8 mouse cellular contexts compared by ENCODE assay signal in genomic region chr4:152159285-152159678, GRCm38 (mm10). TPM values are rescaled to one million over a fixed set of nuclear protein-coding genes. Genes with fewer than 3 reads are reported as not detected.
DNase-seq lines count a peak whose midpoint lies in the region; ATAC-seq and TF ChIP-seq lines count a peak whose summit lies in the region.

No protein-coding gene starts in this region.

- no peak for TF ChIP-seq POLR2A in kidney, adult 2 months (IDR thresholded peaks at IDR 0.05; ENCODE audit: low read depth, low read length)

- H3K9ac ChIP-seq in kidney, embryonic 15.5 days: no peak overlapping the region
- no peak overlapping the region for H3K9ac ChIP-seq in embryonic facial prominence, embryonic 12.5 days
- H3K9ac ChIP-seq in midbrain, postnatal 0 days (replicated peaks; ENCODE audit: low read length, poor library complexity, severe bottlenecking): no peak overlapping the region

- no peaks in the 10 kb centered on the region for H3K36me3 ChIP-seq in kidney, embryonic 15.5 days
- H3K36me3 ChIP-seq in kidney, adult 2 months (ENCODE audit: control insufficient read depth, insufficient read depth, low read length): no peaks in the 10 kb centered on the region
- H3K36me3 ChIP-seq in embryonic facial prominence, embryonic 12.5 days: no peaks in the 10 kb centered on the region
- H3K36me3 ChIP-seq in midbrain, postnatal 0 days (ENCODE audit: insufficient read depth, low read length): no peaks in the 10 kb centered on the region

- H3K4me1 ChIP-seq in kidney, embryonic 15.5 days: peaks cover 26% of the 10 kb centered on the region
- peaks cover 18% of the 10 kb centered on the region for H3K4me1 ChIP-seq in kidney, adult 2 months (ENCODE audit: control insufficient read depth, insufficient read depth, low read length)
- no peaks in the 10 kb centered on the region; the same call in 1 of the 2 replicates for H3K4me1 ChIP-seq in embryonic facial prominence, embryonic 12.5 days
- peaks cover 4% of the 10 kb centered on the region; the same call in 1 of the 2 replicates for H3K4me1 ChIP-seq in midbrain, postnatal 0 days (ENCODE audit: insufficient read depth, low read length)

- no peak overlapping the region for H3K27ac ChIP-seq in kidney, embryonic 15.5 days
- H3K27ac ChIP-seq in kidney, adult 2 months (ENCODE audit: insufficient read depth, low read depth, low read length): no peak overlapping the region
- H3K27ac ChIP-seq in embryonic facial prominence, embryonic 12.5 days: no peak overlapping the region
- H3K27ac ChIP-seq in midbrain, postnatal 0 days (ENCODE audit: low read depth, low read length): no peak overlapping the region

- peak overlapping the region; percentile 59 for H3K4me2 ChIP-seq in kidney, embryonic 15.5 days
- H3K4me2 ChIP-seq in embryonic facial prominence, embryonic 12.5 days (replicated peaks): peak overlapping the region; percentile 25; the same call in 1 of the 2 replicates
- peak overlapping the region; percentile 29; the same call in 1 of the 2 replicates for H3K4me2 ChIP-seq in midbrain, postnatal 0 days (ENCODE audit: low read depth, low read length, poor library complexity, severe bottlenecking)

- H3K4me3 ChIP-seq in kidney, embryonic 15.5 days (replicated peaks): peak overlapping the region; percentile 36
- H3K4me3 ChIP-seq in kidney, adult 2 months (ENCODE audit: insufficient read depth, low read depth, low read length): no peak overlapping the region
- peak overlapping the region; percentile 20; the same call in 1 of the 2 replicates for H3K4me3 ChIP-seq in embryonic facial prominence, embryonic 12.5 days
- no peak overlapping the region for H3K4me3 ChIP-seq in midbrain, postnatal 0 days (ENCODE audit: low read depth, low read length)

- WGBS in kidney, embryonic 15.5 days: 1% methylated on average over 19 of the region's 19 CpGs
- 4% methylated on average over 19 of the region's 19 CpGs for WGBS in kidney, adult 2 months
- WGBS in embryonic facial prominence, embryonic 12.5 days: under 1% methylated on average over 19 of the region's 19 CpGs
- 2% methylated on average over 18 of the region's 19 CpGs for WGBS in midbrain, postnatal 0 days

- no peaks in the 10 kb centered on the region for H3K9me3 ChIP-seq in kidney, embryonic 15.5 days (replicated peaks)
- 0 out of 2 replicates have a peak, but pooled peaks cover 3% of the 10 kb centered on the region for H3K9me3 ChIP-seq in embryonic facial prominence, embryonic 12.5 days
- no peaks in the 10 kb centered on the region for H3K9me3 ChIP-seq in midbrain, postnatal 0 days (ENCODE audit: low read length)

- H3K27me3 ChIP-seq in kidney, embryonic 15.5 days: peaks cover 89% of the 10 kb centered on the region
- H3K27me3 ChIP-seq in kidney, adult 2 months (replicated peaks; ENCODE audit: control insufficient read depth, insufficient read depth, low read length): no peaks in the 10 kb centered on the region
- peaks cover 82% of the 10 kb centered on the region for H3K27me3 ChIP-seq in embryonic facial prominence, embryonic 12.5 days
- peaks cover 56% of the 10 kb centered on the region for H3K27me3 ChIP-seq in midbrain, postnatal 0 days (ENCODE audit: insufficient read depth, low read length)

- no peak for TF ChIP-seq CTCF in kidney, adult 2 months (conservative IDR thresholded peaks at IDR 0.05; ENCODE audit: insufficient read depth, insufficient read length, low read depth, low read length)
- no peak for TF ChIP-seq CTCF in midbrain, postnatal 0 days (IDR thresholded peaks at IDR 0.05)

- no peak for ATAC-seq in kidney, embryonic 15.5 days (replicated peaks; ENCODE audit: low FRiP score)
- ATAC-seq in embryonic facial prominence, embryonic 12.5 days (ENCODE audit: insufficient number of reproducible peaks, insufficient read depth, low FRiP score, low TSS enrichment): no peak
- ATAC-seq in midbrain, postnatal 0 days (ENCODE audit: low FRiP score): no peak
- no peak for ATAC-seq in monocyte, adult 5-6 weeks (replicated peaks; ENCODE audit: insufficient number of reproducible peaks, low FRiP score, low TSS enrichment, poor library complexity, severe bottlenecking)

- DNase-seq in kidney, adult 2 months: no peak
- DNase-seq in kidney, postnatal 10 days: peak; percentile 56
- no peak for DNase-seq in midbrain, postnatal 0 days (ENCODE audit: low spot score)
- no peak for DNase-seq in ovary, postnatal 36 days (ENCODE audit: low spot score)
- no peak for DNase-seq in urinary bladder, postnatal 25 days (ENCODE audit: low spot score)

RNA-seq across cellular contexts. Expression of gene Hes2, which starts 0.6 kb away (rescaled TPM):
- polyA plus RNA-seq in kidney, embryonic 15.5 days (2015; fragmentation: Nextera tagmentation; extraction: Ambion mirVana): 0.08 and 0.17 TPM in 2 replicates
- polyA plus RNA-seq in kidney, adult 2 months (2012; rRNA removed): 0.81 and 1.0 TPM in 2 replicates
- 0.09 TPM in 1 of 2 replicates, not detected in the other for polyA plus RNA-seq in embryonic facial prominence, embryonic 12.5 days (2016; fragmentation: Nextera tagmentation; extraction: Ambion mirVana)
- not detected in 2 replicates for total RNA-seq in midbrain, postnatal 0 days (2014; rRNA removed)
- polyA plus RNA-seq in midbrain, postnatal 0 days (2015; fragmentation: Nextera tagmentation; extraction: Ambion mirVana): not detected in 2 replicates
- total RNA-seq in monocyte, adult 5-6 weeks (2017): not detected in 3 replicates

RNA-seq across cellular contexts. Expression of gene Espn, which starts 7.1 kb away (rescaled TPM):
- 25.5 and 28.1 TPM in 2 replicates for polyA plus RNA-seq in kidney, embryonic 15.5 days (2015; fragmentation: Nextera tagmentation; extraction: Ambion mirVana)
- polyA plus RNA-seq in kidney, adult 2 months (2012; rRNA removed): 48.3 and 57.5 TPM in 2 replicates
- 6.4 and 6.6 TPM in 2 replicates for polyA plus RNA-seq in embryonic facial prominence, embryonic 12.5 days (2016; fragmentation: Nextera tagmentation; extraction: Ambion mirVana)
- 0.22 and 0.42 TPM in 2 replicates for total RNA-seq in midbrain, postnatal 0 days (2014; rRNA removed)
- polyA plus RNA-seq in midbrain, postnatal 0 days (2015; fragmentation: Nextera tagmentation; extraction: Ambion mirVana): 0.22 and 0.53 TPM in 2 replicates
- total RNA-seq in monocyte, adult 5-6 weeks (2017): 0.53 to 2.0 TPM (median 0.78 TPM) in 3 replicates

RNA-seq across cellular contexts. Expression of gene Acot7, which starts 18.7 kb away (rescaled TPM):
- 65.6 and 71.7 TPM in 2 replicates for polyA plus RNA-seq in kidney, embryonic 15.5 days (2015; fragmentation: Nextera tagmentation; extraction: Ambion mirVana)
- 80.2 and 90.1 TPM in 2 replicates for polyA plus RNA-seq in kidney, adult 2 months (2012; rRNA removed)
- 57.9 and 69.8 TPM in 2 replicates for polyA plus RNA-seq in embryonic facial prominence, embryonic 12.5 days (2016; fragmentation: Nextera tagmentation; extraction: Ambion mirVana)
- 228 and 259 TPM in 2 replicates for total RNA-seq in midbrain, postnatal 0 days (2014; rRNA removed)
- polyA plus RNA-seq in midbrain, postnatal 0 days (2015; fragmentation: Nextera tagmentation; extraction: Ambion mirVana): 510 and 544 TPM in 2 replicates
- 18.1 to 62.4 TPM (median 30.9 TPM) in 3 replicates for total RNA-seq in monocyte, adult 5-6 weeks (2017)

RNA-seq across cellular contexts. Expression of gene Tnfrsf25, which starts 43.5 kb away (rescaled TPM):
- 1.5 and 2.4 TPM in 2 replicates for polyA plus RNA-seq in kidney, embryonic 15.5 days (2015; fragmentation: Nextera tagmentation; extraction: Ambion mirVana)
- polyA plus RNA-seq in kidney, adult 2 months (2012; rRNA removed): 3.3 and 4.4 TPM in 2 replicates
- polyA plus RNA-seq in embryonic facial prominence, embryonic 12.5 days (2016; fragmentation: Nextera tagmentation; extraction: Ambion mirVana): 1.1 and 2.1 TPM in 2 replicates
- total RNA-seq in midbrain, postnatal 0 days (2014; rRNA removed): 0.99 and 2.0 TPM in 2 replicates
- 0.38 and 0.49 TPM in 2 replicates for polyA plus RNA-seq in midbrain, postnatal 0 days (2015; fragmentation: Nextera tagmentation; extraction: Ambion mirVana)
- 1.3 to 4.7 TPM in 2 of 3 replicates, not detected in the other for total RNA-seq in monocyte, adult 5-6 weeks (2017)

Comparison
In these comparisons a context has a peak if more than half of its experiments do, and no peak if none do; other contexts are left out.
1. H3K4me3 ChIP-seq: peak in kidney, embryonic 15.5 days (single experiment) and embryonic facial prominence, embryonic 12.5 days (single experiment); none in kidney, adult 2 months (single experiment) and midbrain, postnatal 0 days (single experiment).
2. Peak in every context shown above with its lines, with median percentiles within 50 percentile points of each other: H3K4me2 ChIP-seq.